Mouse (Mus musculus) left cerebral cortex, adult 2 months (tissue): ENCODE measurements around the gene Epn1. TPM values are rescaled to one million over a fixed set of nuclear protein-coding genes. Genes with fewer than 3 reads are reported as not detected.

Source experiments
- DNase-seq, 2 experiments: peaks; one replicate each; pipeline ENCODE4 v3.0.0; 2021 to 2022; ENCODE audit warnings: low spot score in 2 of 2, mixed read lengths in 1 of 2; ENCODE audit errors: extremely low spot score in 1 of 2
- H3K27ac ChIP-seq: fragments of 200-600 bp; 2 replicates; pipeline ENCODE4 v1.8.1; 2022
- H3K4me3 ChIP-seq: fragments of 200-600 bp; 2 replicates; pipeline ENCODE4 v1.8.1; 2022
- CTCF ChIP-seq: fragments of 200-600 bp; IDR thresholded peaks from 2 replicates; pipeline ENCODE4 v1.8.1; 2022; ENCODE audit warnings: antibody characterized with exemption, mild to moderate bottlenecking, moderate library complexity
- intact Hi-C: fragments of 180-260 bp; cut with DNase I; formaldehyde crosslinking; loops from one replicate; pipeline ENCODE4 v1.15.1; 2025
- total RNA-seq, 2 experiments: library from RNA; stranded (reverse); gene quantifications; 2 replicates each; pipeline ENCODE4 v1.2.3; 2021

Gene Epn1
- total RNA-seq, 2 experiments from 2014 or later: 470 to 471 TPM

DNA sequence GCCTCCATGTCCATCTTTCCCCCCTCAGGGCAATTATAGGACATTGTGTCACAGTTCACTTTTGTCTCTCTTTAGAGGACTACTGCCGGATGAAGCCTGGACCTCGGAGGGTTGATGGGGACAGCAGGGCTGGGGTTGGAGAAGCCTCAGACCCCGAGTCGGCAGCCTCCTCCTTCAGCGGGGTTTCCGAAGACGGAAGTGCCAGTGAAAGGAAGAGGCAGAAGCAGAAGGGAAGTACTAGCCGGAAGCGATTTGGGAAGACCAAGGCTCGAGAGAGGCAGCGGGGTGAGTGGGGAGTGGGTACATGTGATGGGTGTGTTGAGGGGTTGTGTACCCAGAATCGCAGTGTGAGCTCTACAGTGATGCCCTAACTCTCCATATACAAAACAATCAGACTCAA lies 20.6 kb upstream of the Epn1 start:
- intact Hi-C loops: loop anchor here (10.0 kb wide), 2 partner anchors 215 to 505 kb away; partner anchors contain the start of gene Shisa7
- DNase-seq: no peak
- no peak for TF ChIP-seq CTCF
- Histone ChIP-seq H3K27ac (peak overlapping the region; percentile 99), H3K4me3 (no peak overlapping the region; the same call in 1 of the 2 replicates)

DNA sequence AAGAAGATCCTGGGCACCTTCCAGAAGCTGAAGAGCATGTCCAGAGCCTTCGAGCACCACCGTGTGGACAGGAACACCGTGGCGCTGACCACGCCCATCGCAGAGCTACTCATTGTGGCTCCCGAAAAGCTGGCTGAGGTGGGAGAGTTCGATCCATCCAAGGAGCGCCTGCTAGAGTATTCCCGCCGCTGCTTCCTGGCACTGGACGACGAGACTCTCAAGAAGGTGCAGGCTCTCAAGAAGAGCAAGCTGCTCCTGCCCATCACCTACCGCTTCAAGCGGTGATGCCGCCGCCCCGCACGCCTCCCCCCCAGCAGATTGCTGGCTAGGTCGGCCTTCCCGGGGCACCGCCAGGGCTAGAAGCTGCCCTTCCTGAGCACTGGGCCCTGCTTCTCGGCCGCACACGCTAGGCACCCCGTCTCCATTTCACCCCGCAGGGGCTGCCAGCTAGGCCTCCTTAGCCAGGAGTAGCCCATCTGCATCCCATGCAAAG lies 19.8 kb upstream of the Epn1 start:
- H3K4me3 ChIP-seq: peak overlapping the region; percentile 85
- peak; percentile 63 for TF ChIP-seq CTCF
- DNase-seq: peak; percentile 72 to 74

DNA sequence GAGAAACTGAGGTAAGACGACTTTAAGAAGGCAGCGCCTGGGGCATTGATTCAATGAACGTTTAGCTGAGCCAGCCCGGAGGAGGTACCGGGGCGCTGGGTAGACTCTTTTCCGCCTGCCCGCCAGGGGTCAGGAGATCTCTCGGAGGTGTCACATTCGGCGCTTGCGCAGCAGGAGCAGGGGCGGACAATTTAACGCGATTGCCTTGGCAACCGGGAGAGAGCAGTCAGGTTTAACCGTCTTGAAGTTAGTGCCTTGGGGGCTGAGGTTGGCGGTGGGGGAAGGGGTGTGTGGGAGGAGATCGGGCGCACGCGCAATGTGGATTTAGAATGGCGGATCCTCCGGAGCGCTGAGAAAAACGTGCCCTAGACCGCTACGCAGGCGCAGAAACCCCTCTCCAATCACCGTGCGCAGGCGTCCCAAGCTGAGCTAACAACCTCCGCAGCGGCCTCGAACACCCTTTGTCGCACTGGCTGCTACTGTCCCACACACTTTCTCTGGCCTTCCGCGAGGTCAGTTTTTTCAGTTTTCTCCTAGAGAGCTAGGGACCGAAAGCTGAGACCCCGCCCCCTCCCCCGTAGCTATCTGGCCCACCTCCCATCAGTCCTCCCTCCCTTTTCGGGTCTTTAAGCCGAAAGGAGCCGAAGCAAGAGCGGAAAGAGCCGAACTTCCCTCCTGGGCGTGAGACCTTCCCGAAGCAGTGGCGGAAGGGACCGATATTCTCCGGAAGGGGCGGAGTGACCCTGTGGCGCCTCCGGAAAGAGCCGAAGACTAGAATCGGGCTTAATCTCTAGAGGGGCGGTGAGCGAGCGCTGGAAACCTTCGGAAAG lies 18.9 kb upstream of the Epn1 start:
- intact Hi-C loops: loop anchor here (2.0 to 10.0 kb wide), 4 partner anchors 40 to 1416 kb away; partner anchors contain the start of genes Ccdc106, Cnot3, Mboat7 and Ppp1r12c
- Histone ChIP-seq H3K27ac (peak overlapping the region; percentile 99), H3K4me3 (peak overlapping the region; percentile 85)
- DNase-seq: peak; percentile 98 to 99
- TF ChIP-seq CTCF: peak; percentile 60

More for the DNA sequence above, 19.8 kb upstream of the Epn1 start:
- intact Hi-C loops: loop anchor here (2.0 to 10.0 kb wide), 4 partner anchors 39 to 1415 kb away; partner anchors contain the start of genes Ccdc106, Cnot3, Mboat7 and Ppp1r12c
- peak overlapping the region; percentile 99 for H3K27ac ChIP-seq

DNA sequence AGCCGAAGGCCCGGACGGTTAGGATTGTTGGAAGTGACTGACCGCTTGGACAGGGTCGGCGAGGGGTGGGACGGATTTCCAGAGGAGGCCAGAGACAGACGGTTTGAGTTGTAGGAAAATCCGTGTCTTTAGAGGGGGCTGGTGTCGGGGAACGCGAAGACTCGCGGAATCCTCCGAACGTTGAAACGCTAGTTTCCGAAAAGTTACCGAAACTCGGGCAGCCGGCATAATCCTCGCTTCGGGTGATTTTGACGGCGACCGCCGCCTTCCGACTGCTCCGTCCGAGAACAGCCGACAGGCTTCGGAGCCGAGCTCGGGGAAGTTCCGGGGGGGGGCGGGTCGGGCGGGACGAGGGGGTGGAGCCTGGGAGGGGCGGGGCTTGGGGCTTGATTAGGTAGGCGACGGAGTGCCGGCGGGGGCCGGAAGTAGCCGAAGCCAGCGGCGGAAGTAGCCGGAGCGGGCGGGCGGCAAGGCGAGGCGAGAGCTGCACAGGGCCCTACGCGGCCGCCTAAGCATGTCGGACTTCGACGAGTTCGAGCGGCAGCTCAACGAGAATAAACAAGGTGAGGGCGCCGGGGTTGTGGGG lies 18.2 kb upstream of the Epn1 start, which contains the start of gene U2af2:
Gene U2af2, plus strand, starts transcription at position 370 of the 586 bp plus-strand sequence.
- Histone ChIP-seq H3K27ac (peak within 1 kb of the TSS; percentile 99), H3K4me3 (peak within 1 kb of the TSS; percentile 85)
- TF ChIP-seq CTCF: no peak
- intact Hi-C loops: loop anchor here (1.0 to 10.0 kb wide), 5 partner anchors 18 to 1417 kb away; partner anchors contain the start of genes Ccdc106, Cnot3, Epn1 and Mboat7
- peak; percentile 91 to 94 for DNase-seq

DNA sequence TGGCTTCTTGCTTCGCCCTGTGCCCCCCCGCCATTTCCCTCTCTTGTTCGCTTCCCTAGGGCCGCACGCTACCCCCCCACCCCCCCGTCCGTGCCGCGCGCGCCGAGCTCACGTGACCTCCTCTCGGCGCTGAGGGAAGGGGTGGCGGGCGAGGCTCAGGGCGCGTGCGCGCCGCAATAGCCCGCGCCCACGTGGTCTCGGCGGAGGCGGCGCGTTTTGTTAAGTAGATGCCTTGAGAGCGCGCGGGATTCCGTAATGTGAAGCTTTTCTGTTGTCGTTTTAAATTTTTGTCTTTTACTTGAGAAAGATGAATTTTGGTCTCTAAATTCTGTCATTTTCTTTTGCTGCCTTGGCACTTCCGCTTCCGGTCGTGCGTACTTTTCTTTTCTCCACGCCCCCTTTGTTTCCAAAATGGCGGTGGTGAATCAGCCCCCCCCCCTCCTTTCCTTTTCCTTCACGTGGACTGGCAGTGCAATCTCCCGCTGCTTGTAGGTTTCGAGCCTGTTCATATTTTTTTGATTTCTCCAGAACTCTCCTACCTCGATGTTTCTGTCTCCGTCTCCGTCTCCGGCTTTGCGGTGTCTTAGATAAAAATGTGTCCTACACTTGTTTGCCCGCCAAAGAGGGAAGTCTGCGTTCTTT lies 17.6 kb upstream of the Epn1 start:
- intact Hi-C loops: loop anchor here (1.0 to 10.0 kb wide), 4 partner anchors 18 to 1418 kb away; partner anchors contain the start of genes Cnot3, Epn1, Mboat7 and Ppp1r12c
- DNase-seq: no peak

DNA sequence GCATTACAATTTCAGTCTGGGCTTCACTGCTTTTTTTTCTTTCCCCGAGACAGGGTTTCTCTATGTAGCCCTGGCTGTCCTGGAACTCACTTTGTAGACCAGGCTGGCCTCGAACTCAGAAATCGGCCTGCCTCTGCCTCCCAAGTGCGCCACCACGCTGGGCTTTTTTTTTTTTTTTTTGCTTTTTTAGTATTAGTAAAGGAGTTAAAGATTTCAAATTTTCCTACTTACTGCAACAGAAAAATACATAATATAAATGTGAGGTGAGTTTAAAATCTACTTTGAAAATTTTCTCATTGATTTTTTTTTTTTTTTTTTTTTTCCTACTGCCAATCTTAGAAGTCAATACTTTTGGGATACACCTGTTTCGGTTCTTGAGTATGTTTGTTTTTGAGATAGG lies 15.1 kb upstream of the Epn1 start:
- TF ChIP-seq CTCF: no peak
- no peak overlapping the region for H3K27ac ChIP-seq
- intact Hi-C loops: loop anchor here (5.0 to 10.0 kb wide), 3 partner anchors 563 to 1420 kb away; partner anchors contain the start of genes Cnot3, Mboat7, Ppp1r12c and Tsen34
- no peak for DNase-seq
- no peak overlapping the region for H3K4me3 ChIP-seq

More for the DNA sequence above, 17.6 kb upstream of the Epn1 start:
- peak overlapping the region; percentile 99 for H3K27ac ChIP-seq
- no peak for TF ChIP-seq CTCF
- H3K4me3 ChIP-seq: peak overlapping the region; percentile 85

DNA sequence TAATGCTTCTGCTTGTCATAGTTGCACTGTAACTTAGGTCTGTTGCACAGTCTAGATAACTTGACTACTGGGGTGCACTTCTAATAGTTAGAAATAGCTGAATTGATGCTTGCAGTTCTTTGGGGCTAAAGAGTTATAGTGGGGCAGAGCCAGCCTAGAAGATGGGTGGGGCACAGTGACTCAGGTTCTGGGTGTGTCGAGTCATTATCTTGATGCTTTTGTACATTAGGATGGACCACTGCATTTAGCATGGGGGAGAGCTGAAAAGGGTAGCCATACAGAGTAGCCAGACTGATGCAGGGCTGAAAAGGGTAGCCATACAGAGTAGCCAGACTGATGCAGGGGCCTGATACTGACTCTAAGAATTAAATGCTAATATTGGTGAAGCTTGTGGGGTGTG lies 6.4 kb upstream of the Epn1 start:
- TF ChIP-seq CTCF: no peak
- intact Hi-C loops: no loop called here
- Histone ChIP-seq H3K27ac (no peak overlapping the region), H3K4me3 (no peak overlapping the region)
- DNase-seq: no peak

DNA sequence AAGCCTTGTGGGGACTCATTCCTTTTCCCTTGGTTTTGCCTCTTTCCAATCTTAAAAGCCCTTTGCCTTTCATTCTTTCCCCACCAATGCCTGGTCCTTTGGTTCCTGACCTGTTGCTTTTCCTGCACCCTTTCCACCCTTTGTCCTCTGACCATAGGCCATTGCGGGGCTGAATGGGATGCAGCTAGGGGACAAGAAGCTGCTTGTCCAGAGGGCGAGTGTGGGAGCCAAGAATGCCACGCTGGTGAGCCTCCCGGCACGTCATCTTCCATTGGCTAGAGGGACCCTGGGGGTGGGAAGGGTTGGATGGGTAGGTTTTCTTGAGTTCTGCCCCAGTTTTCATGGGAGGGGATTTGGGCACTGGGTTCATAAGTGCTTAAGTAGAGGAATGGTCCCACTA lies 5.1 kb upstream of the Epn1 start:
- intact Hi-C loops: no loop called here
- H3K4me3 ChIP-seq: no peak overlapping the region
- TF ChIP-seq CTCF: no peak
- H3K27ac ChIP-seq: no peak overlapping the region
- no peak for DNase-seq

DNA sequence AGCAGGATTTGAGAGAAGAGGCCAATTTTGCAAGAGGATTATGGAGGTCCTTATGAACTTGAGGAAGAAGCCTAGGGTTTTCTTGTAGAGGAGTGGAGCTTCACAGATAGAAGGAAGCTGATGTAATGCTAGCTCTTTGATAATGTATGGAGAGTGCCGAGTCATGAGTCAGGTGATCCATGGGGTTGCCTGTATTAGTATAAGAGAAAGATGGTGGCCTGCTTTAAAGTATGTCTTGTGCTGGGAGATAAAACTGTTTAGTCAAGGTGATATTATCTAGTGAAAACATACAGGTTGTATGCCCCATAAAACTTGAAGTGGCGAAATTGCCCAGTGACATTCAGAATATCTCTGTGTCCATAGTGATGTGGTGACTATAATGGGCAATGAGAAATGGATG lies 3.1 kb upstream of the Epn1 start:
- DNase-seq: no peak
- TF ChIP-seq CTCF: no peak
- Histone ChIP-seq H3K4me3 (no peak overlapping the region), H3K27ac (no peak overlapping the region)
- intact Hi-C loops: no loop called here

DNA sequence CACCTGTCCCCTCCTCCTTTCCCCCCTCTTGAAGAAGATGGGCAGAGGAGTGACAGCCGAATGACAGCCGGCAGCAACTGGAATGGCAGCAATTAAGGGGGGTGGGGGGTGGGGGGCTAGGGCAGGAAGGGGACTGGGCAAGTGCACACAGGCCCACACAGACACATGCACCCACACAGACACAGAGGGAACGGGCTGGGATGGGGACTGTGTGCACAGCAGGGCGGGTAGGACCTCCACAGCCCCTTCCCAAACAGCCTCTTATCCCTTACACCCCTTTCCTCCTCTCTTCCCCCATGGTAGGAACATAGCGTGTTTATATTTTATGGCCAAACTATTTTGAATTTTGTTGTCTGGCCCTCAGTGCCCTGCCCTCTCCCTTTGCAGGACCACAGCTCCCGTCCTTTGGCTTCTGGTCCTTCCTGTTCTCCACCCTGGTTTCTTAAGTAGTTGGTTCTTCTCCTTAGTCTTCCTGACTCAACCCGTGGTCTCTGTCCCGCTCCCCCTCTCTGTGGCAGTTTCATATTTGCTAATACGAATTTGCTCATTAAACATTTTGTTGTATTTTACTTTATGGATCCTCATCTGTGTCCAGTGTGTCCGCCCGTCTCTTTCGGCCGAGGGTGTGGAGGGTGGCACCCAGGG lies 548 bp upstream of the Epn1 start:
- peak in 1 of 2 experiments; percentile 34 for DNase-seq
- peak overlapping the region; percentile 96 for H3K4me3 ChIP-seq
- peak overlapping the region; percentile 95 for H3K27ac ChIP-seq
- intact Hi-C loops: loop anchor here (1.0 to 5.0 kb wide), 2 partner anchors 17 to 942 kb away; partner anchors contain the start of genes Leng8 and U2af2

DNA sequence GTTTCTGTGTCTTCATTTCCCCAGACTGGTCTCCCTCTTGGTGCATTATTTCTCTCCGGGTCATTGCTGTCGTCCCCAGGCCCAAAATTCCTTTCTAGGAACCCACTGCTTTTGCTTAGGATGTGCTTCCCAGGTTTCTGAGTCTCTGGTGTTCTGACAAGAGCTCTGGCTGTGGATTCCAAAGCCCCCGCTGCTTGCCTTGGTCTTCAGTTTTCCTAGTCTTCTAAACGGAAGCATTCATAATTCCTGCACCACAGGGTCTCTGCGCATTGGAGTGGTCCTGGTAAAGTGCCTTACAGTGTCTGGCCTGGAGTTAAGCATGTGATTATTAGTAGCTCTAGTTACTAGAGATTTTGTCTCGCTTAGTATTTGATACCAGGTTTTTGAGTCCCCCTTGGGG lies 780 bp downstream of the Epn1 start:
- DNase-seq: no peak
- intact Hi-C loops: loop anchor here (1.0 to 5.0 kb wide), 2 partner anchors 19 to 944 kb away; partner anchors contain the start of genes Leng8 and U2af2
- TF ChIP-seq CTCF: no peak
- peak overlapping the region; percentile 95 for H3K27ac ChIP-seq
- H3K4me3 ChIP-seq: peak overlapping the region; percentile 96
